Mouse (Mus musculus): ENCODE data around the gene Olfr1137. TPM values are rescaled to one million over a fixed set of nuclear protein-coding genes. Genes with fewer than 3 reads are reported as not detected.

Olfr1137 gene
- not detected for polyA plus RNA-seq (2017; shearing (Covaris generic))

DNA sequence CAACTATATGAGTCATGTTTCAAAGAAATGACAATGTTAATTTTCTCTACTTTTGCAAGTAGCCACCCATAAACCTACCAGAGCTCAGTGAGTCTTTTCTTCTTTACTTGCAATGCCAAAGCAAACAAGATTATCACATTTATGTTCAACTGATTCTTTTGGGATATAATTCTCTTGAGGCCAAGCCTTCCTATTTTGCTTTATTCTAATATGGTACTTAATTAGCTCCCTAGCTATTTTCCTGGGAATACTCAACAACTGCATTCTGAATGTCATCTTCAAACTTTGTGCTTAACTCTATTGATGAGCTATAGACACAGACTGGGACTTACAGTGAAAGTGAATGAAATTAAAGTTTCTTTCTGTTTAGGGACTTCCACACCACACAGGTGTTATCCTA, at the start of gene Olfr1137:
Gene Olfr1137, minus strand, starts transcription at position 101 of the 400 bp plus-strand sequence.

DNA sequence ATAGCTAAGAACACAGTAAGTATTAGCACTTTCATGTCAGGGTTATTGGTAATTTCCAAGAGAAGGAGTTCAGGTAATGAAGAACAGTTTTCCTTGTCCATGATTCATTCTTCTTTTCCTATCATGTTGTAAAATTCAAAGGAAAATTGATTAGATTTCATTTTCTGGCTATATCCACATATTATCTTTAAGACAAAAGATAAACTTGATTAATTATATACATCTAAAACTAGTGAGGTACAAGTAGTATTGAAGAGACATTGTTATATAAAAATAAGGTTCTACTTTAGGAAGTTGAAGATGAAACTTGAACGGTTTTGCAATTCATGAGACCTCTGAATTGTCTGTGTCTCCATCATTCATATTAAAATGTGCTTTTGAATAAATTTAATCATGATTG, 40.9 kb upstream of the Olfr1137 start, which contains the start of gene Olfr1141:
Gene Olfr1141, minus strand, starts transcription at position 101 of the 400 bp plus-strand sequence.

DNA sequence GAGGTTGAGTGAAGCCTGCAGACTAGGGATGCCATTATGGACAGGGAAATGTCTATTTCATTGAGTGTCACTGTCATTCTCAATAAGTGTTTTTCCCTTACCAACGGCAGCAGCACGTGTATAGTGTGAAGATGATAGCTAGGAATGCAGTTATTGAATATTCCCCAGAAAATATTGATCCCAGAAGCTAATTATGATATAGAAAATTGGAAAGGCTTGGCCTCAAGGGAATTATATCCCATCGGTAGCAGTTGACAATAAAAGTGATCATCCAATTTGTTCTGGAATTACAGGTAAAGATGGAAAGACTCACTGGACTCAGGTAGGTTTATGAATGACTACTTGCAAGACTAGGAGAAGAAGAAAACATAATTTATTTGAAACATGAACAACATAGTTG, 30.5 kb upstream of the Olfr1137 start, which contains the start of gene Olfr1140:
Gene Olfr1140, plus strand, starts transcription at position 301 of the 400 bp plus-strand sequence.

DNA sequence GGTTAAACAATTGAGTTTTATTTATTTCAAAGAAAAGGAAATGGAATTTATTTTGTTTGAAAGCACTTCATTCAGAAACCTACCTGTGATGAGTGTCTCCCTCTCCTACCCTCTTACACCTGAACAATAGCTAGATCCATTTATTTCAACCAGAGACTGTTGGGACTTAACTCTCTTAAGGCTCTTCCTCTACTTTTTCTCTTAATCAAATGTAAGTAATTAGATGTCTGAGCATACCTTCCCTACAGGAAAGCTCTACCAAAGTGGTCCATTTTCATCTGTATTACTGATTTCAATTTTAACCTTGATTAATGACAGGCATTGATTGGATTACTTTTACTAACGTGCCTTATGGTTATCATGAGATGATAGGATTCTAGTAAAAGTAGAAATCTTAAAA, 26.9 kb upstream of the Olfr1137 start, which contains the start of gene Olfr1138:
Gene Olfr1138, minus strand, starts transcription at position 101 of the 400 bp plus-strand sequence.

DNA sequence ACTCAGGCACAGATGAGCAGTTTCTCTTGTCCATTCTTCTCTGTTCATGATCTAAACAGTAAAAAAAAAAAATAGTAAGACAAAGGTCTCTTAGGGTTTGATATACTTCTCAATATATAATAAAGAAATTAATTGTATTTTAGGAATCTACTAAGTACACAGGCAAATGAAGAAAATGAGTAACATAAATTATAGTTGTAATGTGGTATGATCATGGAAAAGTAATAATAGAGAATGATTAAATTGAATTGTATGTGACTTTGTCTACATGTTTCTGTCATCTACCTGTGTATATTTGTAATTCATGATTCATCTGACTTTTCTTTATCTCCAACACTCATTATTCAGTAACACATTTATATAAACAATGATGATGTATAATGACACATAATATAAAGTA, 19.1 kb downstream of the Olfr1137 start, which contains the start of gene Olfr1136:
Gene Olfr1136, minus strand, starts transcription at position 101 of the 400 bp plus-strand sequence.

DNA sequence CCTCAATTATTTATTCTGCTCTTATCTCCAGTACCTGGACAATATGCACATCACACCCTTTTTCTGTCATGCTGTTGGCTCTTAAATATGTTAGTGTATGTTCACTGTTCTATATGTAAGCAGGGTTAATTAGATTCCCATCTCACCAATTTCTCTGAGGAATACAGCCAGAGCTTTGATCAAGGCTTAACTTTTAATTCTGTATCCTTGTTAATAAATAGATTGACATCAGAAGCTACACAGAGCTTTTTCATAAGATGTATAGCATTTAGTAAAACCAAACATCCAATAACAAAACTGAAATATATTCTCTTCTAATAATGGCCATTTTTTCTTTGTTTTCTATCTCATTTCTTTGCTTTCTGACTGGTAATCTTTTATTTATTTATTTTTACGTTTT, 39.4 kb downstream of the Olfr1137 start, which contains the start of gene Olfr1135:
Gene Olfr1135, minus strand, starts transcription at position 101 of the 400 bp plus-strand sequence.

Other genes starting within 250 kb of the Olfr1137 start
- gene Pramel7, start 216.1 kb downstream of the Olfr1137 start, polyA plus RNA-seq (2017; shearing (Covaris generic)) = not detected
- gene Pramel6, start 206.6 kb downstream of the Olfr1137 start, polyA plus RNA-seq (2017; shearing (Covaris generic)) = not detected
- gene Olfr153, start 181.4 kb downstream of the Olfr1137 start, polyA plus RNA-seq (2017; shearing (Covaris generic)) = not detected
- not detected for gene Olfr1128, start 167.6 kb downstream of the Olfr1137 start, polyA plus RNA-seq (2017; shearing (Covaris generic))
- not detected for gene Olfr1129, start 139.3 kb downstream of the Olfr1137 start, polyA plus RNA-seq (2017; shearing (Covaris generic))
- gene Olfr1130, start 107.0 kb downstream of the Olfr1137 start, polyA plus RNA-seq (2017; shearing (Covaris generic)) = not detected
- not detected for gene Olfr1131, start 86.1 kb downstream of the Olfr1137 start, polyA plus RNA-seq (2017; shearing (Covaris generic))
- gene Olfr1132, start 75.6 kb downstream of the Olfr1137 start, polyA plus RNA-seq (2017; shearing (Covaris generic)) = not detected
- not detected for gene Olfr1133, start 65.8 kb downstream of the Olfr1137 start, polyA plus RNA-seq (2017; shearing (Covaris generic))
- gene Olfr1134, start 54.7 kb downstream of the Olfr1137 start, polyA plus RNA-seq (2017; shearing (Covaris generic)) = not detected
- gene Olfr1135, start 39.5 kb downstream of the Olfr1137 start, polyA plus RNA-seq (2017; shearing (Covaris generic)) = not detected
- not detected for gene Olfr1136, start 19.2 kb downstream of the Olfr1137 start, polyA plus RNA-seq (2017; shearing (Covaris generic))
- gene Olfr1138, start 26.8 kb upstream of the Olfr1137 start, polyA plus RNA-seq (2017; shearing (Covaris generic)) = not detected
- not detected for gene Olfr1140, start 30.6 kb upstream of the Olfr1137 start, polyA plus RNA-seq (2017; shearing (Covaris generic))
- gene Olfr1141, start 40.8 kb upstream of the Olfr1137 start, polyA plus RNA-seq (2017; shearing (Covaris generic)) = not detected
- not detected for gene Olfr152, start 66.3 kb upstream of the Olfr1137 start, polyA plus RNA-seq (2017; shearing (Covaris generic))
- gene Olfr1143, start 87.4 kb upstream of the Olfr1137 start, polyA plus RNA-seq (2017; shearing (Covaris generic)) = not detected
- not detected for gene Olfr1145, start 96.6 kb upstream of the Olfr1137 start, polyA plus RNA-seq (2017; shearing (Covaris generic))
- gene Olfr1148, start 117.4 kb upstream of the Olfr1137 start, polyA plus RNA-seq (2017; shearing (Covaris generic)) = not detected
- gene Olfr1150-ps1, start 130.8 kb upstream of the Olfr1137 start, polyA plus RNA-seq (2017; shearing (Covaris generic)) = not detected
- not detected for gene Olfr1151, start 142.7 kb upstream of the Olfr1137 start, polyA plus RNA-seq (2017; shearing (Covaris generic))
- gene Olfr1152, start 153.3 kb upstream of the Olfr1137 start, polyA plus RNA-seq (2017; shearing (Covaris generic)) = not detected
- gene Olfr1153, start 181.8 kb upstream of the Olfr1137 start, polyA plus RNA-seq (2017; shearing (Covaris generic)) = not detected
- gene Olfr1154, start 192.0 kb upstream of the Olfr1137 start, polyA plus RNA-seq (2017; shearing (Covaris generic)) = not detected
- gene Olfr1155, start 232.0 kb upstream of the Olfr1137 start, polyA plus RNA-seq (2017; shearing (Covaris generic)) = not detected
- 0.09 TPM for gene Olfr1156, start 239.9 kb upstream of the Olfr1137 start, polyA plus RNA-seq (2017; shearing (Covaris generic))